In the genomic region with DNA sequence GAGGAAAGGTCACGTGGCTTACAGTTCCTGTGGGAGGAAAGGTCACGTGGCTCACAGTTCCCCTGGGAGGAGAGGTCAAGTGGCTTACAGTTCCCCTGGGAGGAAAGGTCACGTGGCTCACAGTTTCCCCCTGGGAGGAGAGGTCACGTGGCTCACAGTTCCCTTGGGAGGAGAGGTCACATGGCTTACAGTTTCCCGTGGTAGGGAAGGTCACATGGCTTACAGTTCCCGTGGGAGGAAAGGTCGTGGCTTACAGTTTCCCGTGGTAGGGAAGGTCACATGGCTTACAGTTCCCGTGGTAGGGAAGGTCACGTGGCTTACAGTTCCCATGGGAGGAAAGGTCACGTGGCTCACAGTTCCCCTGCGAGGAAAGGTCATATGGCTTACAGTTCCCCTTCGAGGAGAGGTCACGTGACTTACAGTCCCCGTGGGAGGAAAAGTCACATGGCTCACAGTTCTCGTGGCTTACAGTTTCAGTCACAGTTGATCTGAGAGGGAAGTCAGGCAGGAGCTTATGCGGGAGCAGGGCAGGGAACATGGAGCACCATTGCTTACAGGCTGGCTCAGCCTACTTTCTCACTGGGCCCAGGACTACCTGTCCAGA, we compare ENCODE assay signal across 32 mouse cellular contexts. TPM values are rescaled to one million over a fixed set of nuclear protein-coding genes. Genes with fewer than 3 reads are reported as not detected.
A peak's percentile ranks its signal among the peaks of the same experiment; 100 is the strongest.
DNase-seq lines count a peak whose midpoint lies in the region; ATAC-seq and TF ChIP-seq lines count a peak whose summit lies in the region.
"Had no signal": no experiment of that assay in that cellular context is flagged by ENCODE, and none has a peak within 500 bp of the region (broad histone marks: within the 10 kb centered on the region; RNA-seq: fewer than 3 reads in every experiment).

No protein-coding gene starts in this region.

- H3K79me2 ChIP-seq in CH12.LX (replicated peaks; ENCODE audit: control insufficient read depth, extremely low read depth, insufficient read depth, poor library complexity, severe bottlenecking): no peaks in the 10 kb centered on the region

- no peak for TF ChIP-seq CTCF in midbrain, postnatal 0 days (IDR thresholded peaks at IDR 0.05)
- TF ChIP-seq CTCF in CH12.LX (conservative IDR thresholded peaks at IDR 0.05 in 1 of 2, IDR thresholded peaks at IDR 0.05 in 1 of 2; ENCODE audit: low read depth in 2 of 2, low read length in 2 of 2): no peak

- H3K27me3 ChIP-seq in midbrain, embryonic 11.5 days (ENCODE audit: control insufficient read depth, insufficient read depth, low read length): no peaks in the 10 kb centered on the region
- H3K27me3 ChIP-seq in midbrain, postnatal 0 days (ENCODE audit: insufficient read depth, low read length): no peaks in the 10 kb centered on the region
- no peaks in the 10 kb centered on the region for H3K27me3 ChIP-seq in CH12.LX (replicated peaks)
- H3K27me3 ChIP-seq: stomach, embryonic 15.5 days had no signal

- 0 out of 2 replicates have a peak, but pooled peaks cover 4% of the 10 kb centered on the region for H3K4me1 ChIP-seq in midbrain, embryonic 11.5 days (ENCODE audit: control insufficient read depth, insufficient read depth, low read length)
- H3K4me1 ChIP-seq in midbrain, postnatal 0 days (ENCODE audit: insufficient read depth, low read length): peaks cover 4% of the 10 kb centered on the region; the same call in 1 of the 2 replicates
- H3K4me1 ChIP-seq in CH12.LX (ENCODE audit: control insufficient read depth in 1 of 2, insufficient read depth in 2 of 2): peaks cover 4 to 17% of the 10 kb centered on the region in 2 experiments
- H3K4me1 ChIP-seq: limb, embryonic 12.5 days had no signal

- H3K9me3 ChIP-seq in midbrain, embryonic 11.5 days (ENCODE audit: control insufficient read depth, low read length): no peaks in the 10 kb centered on the region
- no peaks in the 10 kb centered on the region for H3K9me3 ChIP-seq in midbrain, postnatal 0 days (ENCODE audit: low read length)
- H3K9me3 ChIP-seq in CH12.LX (replicated peaks; ENCODE audit: low read length): peaks cover 20% of the 10 kb centered on the region
- H3K9me3 ChIP-seq: hindbrain, embryonic 13.5 days; neural tube, embryonic 13.5 days; stomach, embryonic 15.5 days had no signal

- TF ChIP-seq POLR2A in CH12.LX (IDR thresholded peaks at IDR 0.05; ENCODE audit: low read depth, low read length): no peak

- peak; percentile 67 for DNase-seq in midbrain, embryonic 11.5 days (ENCODE audit: low spot score, missing footprints)
- DNase-seq in midbrain, postnatal 0 days (ENCODE audit: low spot score): no peak
- DNase-seq in CH12.LX (ENCODE audit: extremely low read depth): peak; percentile 44
- peak; percentile 66 for DNase-seq in brain, adult 2 months (ENCODE audit: low read depth, low spot score)
- no peak for DNase-seq in spleen, postnatal 10 days (ENCODE audit: low spot score in 2 of 2)
- DNase-seq in urinary bladder, adult 2 months (ENCODE audit: low spot score): no peak
- DNase-seq in urinary bladder, adult 18-20 months (ENCODE audit: low spot score in 2 of 2): no peak
- DNase-seq: adrenal gland, adult 8-10 months; cerebellum, adult 8-10 months; gastrocnemius, postnatal 36 days; heart, adult 2 months; heart, postnatal 14 days; kidney, adult 8-10 months; kidney, postnatal 10 days; liver, postnatal 0 days; thymus, adult 2 months; thymus, postnatal 4 days had no signal

- no peaks in the 10 kb centered on the region for H3K36me3 ChIP-seq in midbrain, embryonic 11.5 days (ENCODE audit: control insufficient read depth, insufficient read depth, low read length)
- 0 out of 2 replicates have a peak, but pooled peaks cover under 1% of the 10 kb centered on the region for H3K36me3 ChIP-seq in midbrain, postnatal 0 days (ENCODE audit: insufficient read depth, low read length)
- H3K36me3 ChIP-seq in CH12.LX (replicated peaks in 1 of 2; ENCODE audit: control insufficient read depth in 1 of 2, insufficient read depth in 1 of 2, low read length in 1 of 2): peaks cover 0 to 18% of the 10 kb centered on the region in 2 experiments
- H3K36me3 ChIP-seq: forebrain, embryonic 10.5 days; heart, embryonic 13.5 days; hindbrain, embryonic 13.5 days; limb, embryonic 12.5 days; stomach, embryonic 15.5 days had no signal

- H3K4me3 ChIP-seq in midbrain, embryonic 11.5 days (ENCODE audit: low read depth, low read length): no peak overlapping the region
- no peak overlapping the region for H3K4me3 ChIP-seq in midbrain, postnatal 0 days (ENCODE audit: low read depth, low read length)
- H3K4me3 ChIP-seq in CH12.LX (replicated peaks in 1 of 3; ENCODE audit: low read depth in 2 of 3, low read length in 2 of 3, poor library complexity in 1 of 3): no peak overlapping the region
- H3K4me3 ChIP-seq: forebrain, embryonic 10.5 days; heart, adult 2 months; heart, embryonic 13.5 days; hindbrain, embryonic 13.5 days; limb, embryonic 12.5 days; neural tube, embryonic 13.5 days; stomach, embryonic 15.5 days had no signal

- no peak for TF ChIP-seq RAD21 in CH12.LX (IDR thresholded peaks at IDR 0.05; ENCODE audit: low read depth, low read length)

- WGBS in midbrain, embryonic 11.5 days: 88% methylated on average over 17 of the region's 17 CpGs
- WGBS in midbrain, postnatal 0 days: 88% methylated on average over 17 of the region's 17 CpGs

- H3K4me2 ChIP-seq in midbrain, embryonic 11.5 days: no peak overlapping the region
- no peak overlapping the region for H3K4me2 ChIP-seq in midbrain, postnatal 0 days (ENCODE audit: low read depth, low read length, poor library complexity, severe bottlenecking)
- no peak overlapping the region for H3K4me2 ChIP-seq in CH12.LX (ENCODE audit: insufficient read depth, low read depth, poor library complexity, severe bottlenecking)
- H3K4me2 ChIP-seq: heart, embryonic 13.5 days; hindbrain, embryonic 13.5 days; limb, embryonic 12.5 days; liver, embryonic 11.5 days; neural tube, embryonic 13.5 days; stomach, embryonic 15.5 days had no signal

- in situ Hi-C loops in CH12.LX (cut with MboI; ENCODE audit: low pct_ligation_motif_present, low pct_unique_long_range_greater_than_20kb, low sequenced_read_pairs): no loop called here

- ATAC-seq in midbrain, embryonic 11.5 days (ENCODE audit: low FRiP score): no peak
- no peak for ATAC-seq in midbrain, postnatal 0 days (ENCODE audit: low FRiP score)
- ATAC-seq: activated CD4-positive, CD25-positive, alpha-beta regulatory T cell, adult 4 months; forebrain, embryonic 16.5 days; liver, postnatal 0 days; lung, postnatal 0 days; Patski had no signal

- dilution Hi-C loops in CH12.LX (cut with MboI; ENCODE audit: extremely low pct_ligation_motif_present, extremely low pct_unique_long_range_greater_than_20kb, low sequenced_read_pairs): no loop called here

- H3K27ac ChIP-seq in midbrain, embryonic 11.5 days (ENCODE audit: low read depth, low read length): no peak overlapping the region
- no peak overlapping the region for H3K27ac ChIP-seq in midbrain, postnatal 0 days (ENCODE audit: low read depth, low read length)
- no peak overlapping the region for H3K27ac ChIP-seq in CH12.LX (ENCODE audit: insufficient read depth, low read depth)
- H3K27ac ChIP-seq: forebrain, embryonic 10.5 days; heart, adult 2 months; heart, embryonic 13.5 days; hindbrain, embryonic 13.5 days; limb, embryonic 12.5 days; macrophage; neural tube, embryonic 13.5 days; stomach, embryonic 15.5 days had no signal

- TF ChIP-seq EP300 in CH12.LX (IDR thresholded peaks at IDR 0.05; ENCODE audit: low read length): no peak

- H3K9ac ChIP-seq in midbrain, embryonic 11.5 days (ENCODE audit: low read length): no peak overlapping the region
- H3K9ac ChIP-seq in midbrain, postnatal 0 days (replicated peaks; ENCODE audit: low read length, poor library complexity, severe bottlenecking): no peak overlapping the region
- no peak overlapping the region for H3K9ac ChIP-seq in CH12.LX (ENCODE audit: insufficient read depth, low read depth)
- H3K9ac ChIP-seq: heart, embryonic 13.5 days; hindbrain, embryonic 13.5 days; limb, embryonic 12.5 days; liver, postnatal 0 days; neural tube, embryonic 13.5 days; stomach, embryonic 15.5 days had no signal

TF ChIP-seq in CH12.LX, 34 proteins besides CTCF, POLR2A, EP300 and RAD21 (continues in another document):
- TF ChIP-seq KAT2A (IDR thresholded peaks at IDR 0.05; ENCODE audit: insufficient replicate concordance, low read length) (no peak), BHLHE40 (IDR thresholded peaks at IDR 0.05; ENCODE audit: low read depth, low read length) (peak; percentile 24), GABPA (IDR thresholded peaks at IDR 0.05; ENCODE audit: insufficient replicate concordance, low read depth, low read length) (no peak), PAX5 (IDR thresholded peaks at IDR 0.05; ENCODE audit: low read length) (no peak), UBTF (IDR thresholded peaks at IDR 0.05; ENCODE audit: low read depth, low read length) (no peak), HCFC1 (IDR thresholded peaks at IDR 0.05; ENCODE audit: low read depth, low read length) (no peak), ZMIZ1 (IDR thresholded peaks at IDR 0.05; ENCODE audit: low read depth, low read length) (no peak), MAX (IDR thresholded peaks at IDR 0.05; ENCODE audit: low read length) (peak; percentile 55), CHD1 (IDR thresholded peaks at IDR 0.05; ENCODE audit: low read depth, low read length) (no peak), ZKSCAN1 (IDR thresholded peaks at IDR 0.05; ENCODE audit: borderline replicate concordance, low read depth, low read length) (no peak), TBP (conservative IDR thresholded peaks at IDR 0.05; ENCODE audit: low read depth, low read length) (no peak), CHD2 (IDR thresholded peaks at IDR 0.05; ENCODE audit: low read length) (no peak), JUN (IDR thresholded peaks at IDR 0.05; ENCODE audit: insufficient read depth, low read depth, low read length) (no peak), MYC (IDR thresholded peaks at IDR 0.05; ENCODE audit: low read depth, low read length) (no peak)

RNA-seq across cellular contexts. Expression of a gene that starts 29.0 kb away (rescaled TPM):
- 0.25 TPM in 1 of 2 replicates, not detected in the other for polyA plus RNA-seq in midbrain, embryonic 11.5 days (2014; fragmentation: Nextera tagmentation; extraction: Ambion mirVana)
- total RNA-seq in midbrain, postnatal 0 days (2014; rRNA removed): 3.7 and 4.0 TPM in 2 replicates
- polyA plus RNA-seq in midbrain, postnatal 0 days (2015; fragmentation: Nextera tagmentation; extraction: Ambion mirVana): 3.9 and 4.7 TPM in 2 replicates
- total RNA-seq in CH12.LX (2012; rRNA removed) (not detected in 2 replicates), CH12.LX (2014; rRNA removed) (not detected in 2 replicates)
- not detected in 2 replicates for polyA plus RNA-seq in CH12.LX (2012; ENCODE audit: insufficient read length, low read depth)
- 0.17 and 0.21 TPM in 2 replicates for polyA plus RNA-seq in urinary bladder, adult 2 months (2012; rRNA removed)
- total RNA-seq: ES-E14; gastrocnemius, postnatal 36 days; heart, adult 2 months; heart, postnatal 14 days; layer of hippocampus, adult 18-20 months; layer of hippocampus, postnatal 25 days had no signal
- polyA plus RNA-seq: liver, embryonic 11.5 days; liver, postnatal 0 days; macrophage; Patski had no signal

RNA-seq across cellular contexts. Expression of a gene that starts 44.4 kb away (rescaled TPM):
- 3.1 and 4.5 TPM in 2 replicates for polyA plus RNA-seq in midbrain, embryonic 11.5 days (2014; fragmentation: Nextera tagmentation; extraction: Ambion mirVana)
- 47.0 and 50.3 TPM in 2 replicates for total RNA-seq in midbrain, postnatal 0 days (2014; rRNA removed)
- 85.2 and 87.6 TPM in 2 replicates for polyA plus RNA-seq in midbrain, postnatal 0 days (2015; fragmentation: Nextera tagmentation; extraction: Ambion mirVana)
- total RNA-seq in CH12.LX (2012; rRNA removed): 11.4 and 13.2 TPM in 2 replicates
- 1.9 and 2.3 TPM in 2 replicates for total RNA-seq in CH12.LX (2014; rRNA removed)
- 14.0 and 15.9 TPM in 2 replicates for polyA plus RNA-seq in CH12.LX (2012; ENCODE audit: insufficient read length, low read depth)
- polyA plus RNA-seq in urinary bladder, adult 2 months (2012; rRNA removed): 0.67 and 0.96 TPM in 2 replicates

Comparison
In these comparisons a context has a peak if more than half of its experiments do, and no peak if none do; other contexts are left out.
1. DNase-seq: peak in midbrain, embryonic 11.5 days (single experiment), CH12.LX (single experiment) and brain, adult 2 months (single experiment); none in midbrain, postnatal 0 days (single experiment), spleen, postnatal 10 days (0 of 2), urinary bladder, adult 2 months (single experiment) and urinary bladder, adult 18-20 months (0 of 2).